Mouse (Mus musculus): Measurements from ENCODE around the gene Sod1.

Sod1 gene

DNA sequence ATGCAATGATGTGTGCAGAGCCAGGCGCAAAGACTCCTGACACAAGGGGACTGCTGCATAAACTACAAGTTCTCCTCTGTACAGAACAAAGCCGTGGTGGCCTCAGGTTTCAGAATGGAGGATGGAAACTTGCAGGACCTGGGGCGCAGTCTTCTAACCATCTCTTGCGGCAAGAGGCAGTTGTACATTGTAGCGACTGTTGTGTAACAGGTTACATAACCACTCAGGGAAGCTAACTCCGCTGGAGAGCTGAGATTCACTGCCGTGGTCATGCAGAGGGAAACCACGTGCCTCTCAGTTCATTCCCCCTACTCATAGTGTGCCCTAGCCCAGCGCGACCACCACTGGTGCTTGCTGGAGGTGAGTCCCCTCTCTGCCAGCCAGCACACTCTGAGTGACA is 21.4 kb upstream of the Sod1 start:
- no peak for TF ChIP-seq GATA4 (IDR thresholded peaks at IDR 0.05; ENCODE audit: insufficient replicate concordance, low read length)

DNA sequence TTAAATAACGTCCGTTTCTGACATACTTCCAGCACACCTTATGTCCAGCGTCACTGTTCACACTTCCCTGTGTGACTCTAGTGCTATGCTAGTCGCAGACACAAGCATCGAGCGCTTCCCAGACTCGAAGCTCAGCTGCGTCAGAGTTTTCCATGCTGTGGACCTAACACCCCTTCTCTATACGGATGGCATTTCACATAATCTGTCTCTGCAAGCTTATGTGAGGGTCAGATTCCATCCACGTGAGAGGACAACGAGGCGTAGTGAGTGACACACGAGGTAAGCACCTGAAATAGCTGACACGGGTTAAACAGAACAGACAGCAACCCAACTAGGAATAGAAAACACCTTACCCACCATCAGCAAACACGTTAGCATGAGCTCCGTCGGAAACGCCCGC is 18.4 kb upstream of the Sod1 start:
- TF ChIP-seq GATA4 (IDR thresholded peaks at IDR 0.05; ENCODE audit: insufficient replicate concordance, low read length) = no peak

DNA sequence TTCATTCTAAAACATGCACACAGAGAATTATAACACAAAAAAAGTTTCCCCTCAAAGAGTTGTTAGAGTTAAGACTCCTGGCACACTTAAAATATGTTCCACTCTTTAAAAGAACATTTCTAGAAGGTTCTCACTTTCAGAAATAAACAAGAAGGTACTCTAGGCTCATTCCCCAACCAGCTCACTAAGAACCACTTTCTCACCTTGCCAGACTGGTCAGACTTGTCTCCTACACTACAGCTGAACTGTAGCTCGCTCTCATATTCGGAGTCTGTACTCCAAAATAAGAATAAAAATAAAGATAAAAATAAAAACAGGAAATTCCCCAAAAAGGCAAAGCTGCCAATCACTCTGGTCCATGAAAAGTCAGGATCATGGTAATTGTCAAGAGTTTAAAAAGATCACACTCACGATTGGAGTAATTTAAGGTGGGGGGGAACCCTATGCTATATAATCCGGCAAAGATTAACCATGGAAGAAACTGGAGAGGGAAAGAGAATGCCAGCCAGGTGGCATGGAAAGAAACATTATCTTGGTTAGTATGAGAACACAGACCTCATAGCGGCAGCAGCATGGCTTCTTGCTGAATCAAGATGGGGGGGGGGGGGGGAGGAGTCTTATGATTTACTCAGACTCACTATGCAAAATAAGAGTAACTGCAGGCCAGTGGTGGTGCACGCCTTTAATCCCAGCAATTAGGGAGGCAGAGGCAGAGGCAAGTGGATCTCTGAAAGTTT is 17.2 kb upstream of the Sod1 start:
- TF ChIP-seq GATA4 (IDR thresholded peaks at IDR 0.05; ENCODE audit: insufficient replicate concordance, low read length) = no peak

DNA sequence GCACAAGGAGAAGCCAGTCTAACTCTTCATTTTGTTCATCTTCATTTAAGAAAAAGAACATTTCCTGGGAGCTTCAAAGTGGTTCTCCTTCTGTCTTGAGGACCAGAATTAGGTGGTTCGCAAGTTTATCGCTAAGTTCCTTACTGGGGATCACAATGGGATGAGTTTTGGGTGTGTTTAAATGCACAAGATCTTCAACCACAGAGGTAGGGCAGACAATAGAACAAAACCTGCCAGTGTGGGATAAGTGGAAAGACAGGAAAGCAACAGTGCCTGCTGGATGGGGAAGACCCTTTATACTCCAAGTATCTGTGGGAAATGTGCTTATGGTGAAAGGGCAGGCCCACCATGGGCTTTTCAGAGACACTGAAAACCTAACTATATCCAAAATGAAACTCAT is 15.7 kb upstream of the Sod1 start:
- no peak for TF ChIP-seq GATA4 (IDR thresholded peaks at IDR 0.05; ENCODE audit: insufficient replicate concordance, low read length)

DNA sequence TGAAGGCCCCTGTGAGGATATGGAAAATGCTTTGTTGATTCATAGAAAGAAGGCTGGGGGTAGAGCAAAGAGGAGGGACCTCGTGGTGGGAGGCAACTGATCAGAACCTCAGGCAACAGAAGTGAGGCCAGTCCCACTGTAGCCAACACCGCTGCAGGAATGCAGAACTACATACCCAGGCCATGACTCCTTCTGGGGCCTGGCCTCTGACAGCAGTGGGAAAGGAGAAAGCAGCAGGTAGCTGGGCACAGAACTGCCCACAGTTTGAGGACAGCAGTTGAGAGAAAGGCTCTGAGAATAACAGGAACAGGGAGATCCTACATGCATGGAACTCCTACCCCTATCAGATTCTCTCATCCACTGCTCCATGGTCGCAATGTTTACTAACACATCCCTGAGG is 11.6 kb upstream of the Sod1 start:
- TF ChIP-seq GATA4 (IDR thresholded peaks at IDR 0.05; ENCODE audit: insufficient replicate concordance, low read length) = no peak

DNA sequence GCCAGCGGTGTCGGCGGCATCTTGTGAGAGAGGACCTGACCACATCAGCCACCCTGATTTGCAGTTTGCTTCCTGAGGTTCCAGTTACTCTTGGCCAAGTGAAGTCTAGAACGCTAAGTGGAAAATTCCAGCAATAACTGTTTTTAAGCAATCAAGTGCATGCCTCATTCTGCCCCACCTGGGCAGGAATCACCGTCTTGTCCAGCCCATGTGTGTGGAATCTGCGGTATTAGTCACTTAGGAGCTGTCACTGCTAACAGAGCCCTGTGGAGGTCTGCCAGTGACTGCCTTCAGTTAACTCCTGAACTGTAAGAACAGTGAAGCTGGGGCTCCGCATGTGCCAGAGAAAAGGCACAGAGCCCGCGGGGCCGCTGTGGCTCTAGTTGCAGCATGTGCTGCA is 9.8 kb upstream of the Sod1 start:
- TF ChIP-seq GATA4 (IDR thresholded peaks at IDR 0.05; ENCODE audit: insufficient replicate concordance, low read length) = no peak

DNA sequence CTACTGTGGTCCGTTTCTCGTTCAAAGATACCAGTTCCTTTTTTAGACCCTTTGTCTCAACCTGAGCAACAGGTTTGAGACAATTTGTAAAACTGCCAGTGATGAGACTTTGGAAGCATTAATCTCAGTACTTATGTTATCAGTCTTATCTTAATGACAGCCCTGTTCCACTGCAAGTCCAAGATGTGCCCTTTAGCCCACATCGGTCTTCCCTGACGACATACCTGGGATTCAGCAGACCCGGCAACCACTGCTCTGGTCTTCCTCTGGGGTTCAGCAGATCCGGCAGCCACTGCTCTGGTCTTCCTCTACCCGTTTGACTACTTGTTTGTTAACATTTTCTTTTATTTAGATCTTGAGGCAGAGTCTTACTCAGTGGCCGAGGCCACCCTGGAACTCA is 8.8 kb upstream of the Sod1 start:
- TF ChIP-seq GATA4 (IDR thresholded peaks at IDR 0.05; ENCODE audit: insufficient replicate concordance, low read length) = no peak

DNA sequence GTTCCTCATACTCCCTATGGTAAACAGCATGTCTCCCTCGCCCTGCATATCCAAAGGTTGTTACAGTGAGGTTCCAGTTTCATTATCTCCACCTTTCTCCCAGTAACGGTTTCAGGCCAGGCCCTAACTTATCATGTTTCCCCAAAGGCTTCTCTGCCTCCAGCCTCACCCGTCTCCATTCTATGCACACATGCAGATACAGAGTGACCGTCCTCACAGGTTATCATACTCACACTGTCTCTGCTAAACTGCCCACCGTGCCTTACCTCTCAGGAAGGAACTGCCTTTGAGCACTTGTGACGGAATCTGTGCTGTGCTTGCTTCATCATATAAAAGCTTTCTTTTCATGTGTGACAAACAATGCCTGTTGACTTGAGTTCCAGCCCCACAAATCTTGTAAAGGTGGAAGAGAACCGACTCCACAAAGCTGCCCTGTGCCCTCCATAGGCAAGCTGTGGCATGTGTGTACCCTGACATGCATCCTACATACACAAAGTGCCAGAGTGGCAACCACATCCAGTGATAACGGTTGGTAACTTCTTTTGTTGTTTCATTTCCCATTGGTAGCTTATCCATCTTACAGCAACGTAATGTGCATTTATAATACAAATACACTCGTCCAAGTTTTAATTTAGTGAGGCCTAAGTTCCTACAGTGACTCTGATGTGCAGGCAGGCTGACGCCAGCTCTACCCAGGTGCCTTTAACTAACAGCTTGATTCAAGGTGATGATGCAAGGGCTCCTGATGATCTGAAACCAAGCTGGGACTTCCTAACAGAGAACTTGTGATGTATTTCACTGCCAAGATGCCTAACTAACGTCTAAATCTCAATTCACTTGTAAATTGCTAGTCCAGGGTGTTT is 6.8 kb upstream of the Sod1 start:
- no peak for TF ChIP-seq GATA4 (IDR thresholded peaks at IDR 0.05; ENCODE audit: insufficient replicate concordance, low read length)

DNA sequence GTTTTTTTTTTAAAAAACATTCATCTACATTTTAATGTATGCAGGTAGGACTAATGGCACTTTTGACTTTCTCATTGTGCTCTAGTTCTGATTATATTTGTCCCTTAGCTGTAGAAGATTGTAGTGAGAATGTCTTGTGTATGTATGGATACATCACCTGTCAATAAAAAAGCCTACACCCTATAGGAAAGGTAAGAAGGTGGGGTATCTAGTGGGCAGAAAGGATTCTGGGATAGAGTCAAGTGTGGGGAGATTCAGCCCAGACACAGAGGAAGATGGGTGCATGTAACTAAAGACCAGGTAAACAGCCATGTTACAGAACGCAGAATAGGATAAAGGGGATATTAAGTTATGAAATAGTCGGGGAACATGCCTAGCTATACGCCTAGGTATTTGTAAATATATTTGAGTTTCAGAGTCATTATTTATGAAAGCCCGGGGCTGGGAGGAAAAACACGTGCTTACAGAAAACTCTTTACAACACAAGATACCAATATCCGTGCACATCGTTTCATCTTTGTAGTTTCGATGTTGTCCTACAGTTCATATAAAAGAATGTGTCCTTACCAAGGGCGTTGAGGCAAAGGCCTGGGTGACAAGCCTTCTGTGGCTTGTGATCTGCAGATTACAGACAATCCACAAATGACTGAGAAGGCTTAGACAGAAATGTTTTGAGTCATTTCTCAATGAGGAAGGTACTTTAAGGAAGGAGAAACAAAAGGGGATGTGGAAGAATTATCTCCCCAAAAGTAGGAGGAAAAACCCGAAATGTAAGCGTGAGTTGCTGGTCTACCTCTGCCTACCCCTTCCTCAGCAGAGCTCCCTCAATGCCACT is 5.6 kb upstream of the Sod1 start:
- TF ChIP-seq GATA4 (IDR thresholded peaks at IDR 0.05; ENCODE audit: insufficient replicate concordance, low read length) = no peak

DNA sequence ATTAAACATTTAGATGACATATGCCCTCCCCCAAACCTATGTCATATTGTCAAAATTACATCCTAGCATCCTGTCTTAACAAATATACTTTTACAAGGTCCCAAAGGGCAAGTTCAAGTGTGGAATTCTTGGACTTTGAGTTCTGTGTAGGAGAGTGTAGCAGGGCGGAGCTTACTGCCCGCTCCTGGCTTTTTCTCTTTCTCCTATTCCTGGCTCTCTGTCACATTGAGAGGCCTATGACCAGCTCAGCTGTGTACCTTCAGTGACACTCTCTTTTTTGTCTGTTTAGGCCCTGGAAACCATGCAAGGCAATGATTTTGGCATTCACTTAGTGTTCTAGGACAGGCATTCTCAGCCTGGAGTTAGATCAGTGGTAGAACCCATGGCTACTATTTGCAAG is 4.1 kb upstream of the Sod1 start:
- no peak for TF ChIP-seq GATA4 (IDR thresholded peaks at IDR 0.05; ENCODE audit: insufficient replicate concordance, low read length)

DNA sequence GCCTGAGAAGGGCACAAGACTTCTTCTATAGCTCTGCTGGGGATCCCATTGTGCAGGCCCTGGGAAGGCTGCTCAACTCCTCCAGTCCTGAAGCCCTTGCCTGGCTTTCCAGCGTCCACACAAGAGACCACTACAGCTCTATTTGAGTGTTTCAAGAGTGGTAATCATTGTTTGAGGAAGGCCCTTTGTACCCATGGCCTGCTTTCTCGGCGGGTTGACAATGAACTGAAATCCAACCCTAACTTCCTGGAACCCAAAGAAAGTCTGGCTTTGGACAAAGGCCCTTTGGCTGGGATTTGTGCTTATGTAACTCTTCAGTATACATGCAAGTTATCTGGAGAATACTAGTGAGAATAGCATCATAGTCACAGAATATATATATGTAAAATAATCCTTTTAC is 3.2 kb upstream of the Sod1 start:
- no peak for TF ChIP-seq GATA4 (IDR thresholded peaks at IDR 0.05; ENCODE audit: insufficient replicate concordance, low read length)

DNA sequence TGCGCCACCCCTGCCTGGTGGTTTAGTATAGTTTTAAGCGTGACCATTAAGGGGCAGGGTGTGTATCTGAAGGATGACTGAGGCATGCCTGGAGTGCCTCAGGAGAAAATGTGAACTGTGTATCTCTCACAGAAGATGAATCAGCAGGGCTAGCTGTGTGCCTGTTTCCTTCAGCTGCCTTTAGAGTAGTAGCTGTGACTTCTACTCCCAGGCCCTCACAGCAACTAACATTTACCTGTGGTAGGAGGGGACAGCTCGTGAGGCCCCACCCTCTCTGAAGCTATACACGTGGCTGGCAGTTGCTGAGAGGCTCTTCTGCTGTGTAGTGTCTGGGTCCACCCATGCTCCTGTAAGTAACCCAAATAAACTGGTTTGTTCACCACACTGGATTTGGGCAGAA is 2.6 kb upstream of the Sod1 start:
- TF ChIP-seq GATA4 (IDR thresholded peaks at IDR 0.05; ENCODE audit: insufficient replicate concordance, low read length) = no peak

DNA sequence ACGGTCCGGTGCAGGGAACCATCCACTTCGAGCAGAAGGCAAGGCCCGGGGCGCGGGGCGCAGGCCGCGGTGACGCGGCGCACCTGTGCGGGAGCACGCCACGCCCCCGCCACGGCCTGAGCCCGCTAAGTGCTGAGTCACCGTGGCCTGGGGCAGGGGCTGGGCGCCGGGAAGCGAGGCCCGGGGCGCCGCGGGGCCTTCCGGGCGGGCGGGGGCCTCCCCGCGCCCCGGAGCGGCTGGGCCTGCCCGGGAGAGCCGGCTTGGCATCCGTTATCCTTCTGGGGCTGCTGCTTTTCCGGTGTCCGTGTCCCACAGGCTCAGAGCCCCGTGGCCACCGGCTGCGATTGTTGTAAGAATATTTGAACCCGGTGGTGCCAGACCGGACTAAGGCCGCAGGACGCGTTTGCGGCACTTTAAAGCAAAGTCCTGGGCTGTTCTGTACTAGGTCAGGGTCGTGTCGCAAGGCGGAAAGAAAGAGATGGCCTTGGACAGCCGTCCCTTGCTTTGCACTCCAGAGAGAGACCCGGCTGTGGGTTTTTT is 408 bp downstream of the Sod1 start:
- TF ChIP-seq GATA4 (IDR thresholded peaks at IDR 0.05; ENCODE audit: insufficient replicate concordance, low read length) = no peak

DNA sequence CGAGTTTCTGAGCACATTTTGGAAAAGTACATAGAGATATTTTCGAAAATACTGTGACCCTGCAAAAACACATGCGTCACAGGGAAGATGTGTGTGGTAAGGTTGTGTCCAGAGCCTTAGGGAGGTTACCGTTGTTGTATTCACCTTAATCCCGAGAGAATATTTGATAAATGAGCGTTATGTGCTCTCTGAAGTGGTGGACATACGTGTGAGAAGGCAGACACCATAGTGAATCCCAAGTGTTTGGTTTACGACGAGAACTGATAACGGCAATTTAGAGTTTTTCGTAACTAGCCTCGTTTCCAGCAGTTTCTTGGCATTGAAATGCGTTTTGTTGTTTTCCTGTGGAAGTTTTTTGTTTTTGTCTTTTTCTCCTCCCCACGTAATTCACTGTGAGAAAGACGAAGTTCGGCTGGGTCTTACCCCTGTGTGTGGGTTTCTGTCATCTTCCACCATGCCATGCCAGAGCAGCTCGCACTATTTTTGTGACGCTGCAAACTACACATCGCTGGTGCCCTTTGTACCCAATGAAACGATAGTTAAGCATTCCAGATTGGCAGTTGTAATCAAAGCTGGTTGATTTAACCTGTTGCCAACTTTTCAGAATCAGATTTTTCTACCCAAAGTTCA is 1.0 kb downstream of the Sod1 start:
- TF ChIP-seq GATA4 (IDR thresholded peaks at IDR 0.05; ENCODE audit: insufficient replicate concordance, low read length) = no peak

DNA sequence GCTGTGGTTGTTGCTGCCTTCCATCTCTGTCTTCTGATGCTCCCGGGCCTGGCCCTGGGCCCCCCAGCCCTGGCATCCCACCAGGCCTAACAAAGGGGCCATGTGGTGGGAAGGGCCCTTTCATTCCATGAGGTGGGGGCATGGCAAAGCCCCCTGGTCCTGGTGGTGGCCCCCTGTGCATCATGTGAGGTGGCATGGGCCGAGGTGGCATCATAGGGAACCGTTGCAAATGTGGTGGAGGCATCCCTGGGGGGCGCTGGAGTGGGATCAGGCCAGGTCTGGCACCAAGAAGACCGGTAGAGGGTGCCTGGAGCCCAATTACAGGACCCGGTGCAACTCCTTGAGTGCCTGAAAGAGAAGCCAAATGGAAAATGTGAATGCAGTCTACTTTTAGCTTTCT is 9.3 kb downstream of the Sod1 start:
- no peak for TF ChIP-seq GATA4 (IDR thresholded peaks at IDR 0.05; ENCODE audit: insufficient replicate concordance, low read length)

Measured in liver, adult (tissue).